Mouse (Mus musculus): ENCODE measurements around the gene Tbx4. TPM values are rescaled to one million over a fixed set of nuclear protein-coding genes. Genes with fewer than 3 reads are reported as not detected.

The Tbx4 gene
- polyA plus RNA-seq, 1 experiment from 2014 or later, result 0.21 TPM

DNA sequence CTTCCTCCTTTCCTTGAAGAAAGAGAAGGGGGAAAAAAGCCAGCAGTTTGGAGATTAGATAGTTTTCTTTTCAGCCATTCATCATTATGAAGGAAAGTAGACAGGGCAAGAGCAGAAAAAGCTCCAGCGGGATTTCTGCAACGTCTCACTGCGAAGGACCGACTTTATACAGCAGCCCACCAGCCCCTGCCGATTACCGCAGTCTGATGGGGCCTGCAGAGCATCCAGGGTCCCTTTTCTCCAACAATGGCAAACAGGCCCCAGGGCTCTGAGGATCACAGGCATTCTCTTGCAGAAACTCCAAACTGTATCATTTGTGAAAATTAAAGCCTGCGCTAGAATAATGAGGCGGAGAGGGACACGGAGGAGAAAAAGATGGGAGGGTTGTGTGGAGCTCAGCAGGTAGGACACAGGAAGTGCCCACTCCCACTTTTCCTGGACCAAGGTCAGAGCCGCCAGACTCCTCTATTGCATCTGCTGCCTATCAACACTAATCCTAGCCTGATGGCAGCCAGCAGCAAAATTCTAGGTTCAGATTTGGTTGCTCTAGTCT lies 32.2 kb downstream of the Tbx4 start:
- H3K27me3 ChIP-seq, result peaks cover 18% of the 10 kb centered on the region
- ATAC-seq (ENCODE audit: low FRiP score, low read depth), result no peak
- no peaks in the 10 kb centered on the region for H3K36me3 ChIP-seq
- no peaks in the 10 kb centered on the region for H3K9me3 ChIP-seq
- H3K27ac ChIP-seq (replicated peaks), result 0 out of 2 replicates have a peak overlapping the region, but pooled peaks have one; percentile 28
- H3K4me2 ChIP-seq, result no peak overlapping the region
- peaks cover 17% of the 10 kb centered on the region for H3K4me1 ChIP-seq (replicated peaks)
- H3K9ac ChIP-seq, result no peak overlapping the region
- no peak overlapping the region for H3K4me3 ChIP-seq
- 36% methylated on average over 10 of the region's 10 CpGs for WGBS

- WGBS, result 8% methylated on average over 19 of the region's 19 CpGs
- no peak overlapping the region for H3K9ac ChIP-seq
- peak overlapping the region; percentile 39 for H3K4me2 ChIP-seq
- peaks cover 46% of the 10 kb centered on the region for H3K27me3 ChIP-seq
- no peak overlapping the region for H3K27ac ChIP-seq (replicated peaks)
- no peaks in the 10 kb centered on the region for H3K9me3 ChIP-seq
- ATAC-seq (ENCODE audit: low FRiP score, low read depth), result no peak
- no peaks in the 10 kb centered on the region for H3K36me3 ChIP-seq
- peaks cover 12% of the 10 kb centered on the region for H3K4me1 ChIP-seq (replicated peaks)
- H3K4me3 ChIP-seq, result 0 out of 2 replicates have a peak overlapping the region, but pooled peaks have one; percentile 6
These were observed 39.1 kb downstream of the Tbx4 start for GRCm38 (mm10) chr11:85925294-85925743.

- Histone ChIP-seq H3K36me3 (no peaks in the 10 kb centered on the region), H3K9ac (no peak overlapping the region), H3K27me3 (peaks cover 46% of the 10 kb centered on the region), H3K4me1 (replicated peaks) (peaks cover 12% of the 10 kb centered on the region), H3K27ac (replicated peaks) (no peak overlapping the region), H3K4me3 (peak overlapping the region; percentile 9; the same call in 1 of the 2 replicates), H3K9me3 (no peaks in the 10 kb centered on the region), H3K4me2 (peak overlapping the region; percentile 33)
- ATAC-seq (ENCODE audit: low FRiP score, low read depth), result no peak
- WGBS, result 7% methylated on average over 16 of the region's 16 CpGs
These were observed 40.1 kb downstream of the Tbx4 start for GRCm38 (mm10) chr11:85926287-85926764.

- Histone ChIP-seq H3K9me3 (no peaks in the 10 kb centered on the region), H3K4me1 (replicated peaks) (peaks cover 12% of the 10 kb centered on the region), H3K27ac (replicated peaks) (no peak overlapping the region), H3K4me2 (no peak overlapping the region), H3K4me3 (no peak overlapping the region), H3K36me3 (no peaks in the 10 kb centered on the region), H3K9ac (no peak overlapping the region), H3K27me3 (peaks cover 37% of the 10 kb centered on the region)
- 79% methylated on average over 4 of the region's 4 CpGs for WGBS
- ATAC-seq (ENCODE audit: low FRiP score, low read depth), result no peak
These were observed 41.9 kb downstream of the Tbx4 start for GRCm38 (mm10) chr11:85928106-85928505.

DNA sequence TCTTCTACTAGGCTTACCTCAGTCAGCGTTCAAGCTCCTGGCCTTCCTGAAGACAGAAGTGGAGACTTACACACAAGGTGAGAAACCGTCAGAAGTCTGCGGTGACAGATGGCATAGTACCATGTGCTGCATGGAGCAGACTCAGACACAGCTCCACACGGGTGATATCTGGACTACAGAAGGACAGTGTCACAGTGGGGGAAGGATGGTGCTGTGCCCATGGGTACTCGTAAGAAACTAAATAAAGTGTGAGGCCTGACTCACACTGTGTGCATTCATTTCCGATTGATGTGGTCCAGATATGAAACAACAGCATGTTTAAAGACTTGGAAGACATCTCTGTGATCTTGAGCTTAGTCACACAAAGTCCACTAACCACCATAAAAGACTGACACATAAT lies 43.4 kb downstream of the Tbx4 start:
- no peak overlapping the region for H3K9ac ChIP-seq
- ATAC-seq (ENCODE audit: low FRiP score, low read depth), result no peak
- 88% methylated on average over 6 of the region's 6 CpGs for WGBS
- H3K27ac ChIP-seq (replicated peaks), result no peak overlapping the region
- no peak overlapping the region for H3K4me3 ChIP-seq
- peaks cover 12% of the 10 kb centered on the region for H3K4me1 ChIP-seq (replicated peaks)
- H3K4me2 ChIP-seq, result no peak overlapping the region
- no peaks in the 10 kb centered on the region for H3K36me3 ChIP-seq
- no peaks in the 10 kb centered on the region for H3K9me3 ChIP-seq
- peaks cover 23% of the 10 kb centered on the region for H3K27me3 ChIP-seq

- Histone ChIP-seq H3K4me2 (no peak overlapping the region), H3K4me3 (no peak overlapping the region), H3K27me3 (no peaks in the 10 kb centered on the region), H3K9me3 (no peaks in the 10 kb centered on the region), H3K9ac (no peak overlapping the region), H3K27ac (replicated peaks) (no peak overlapping the region), H3K36me3 (no peaks in the 10 kb centered on the region), H3K4me1 (replicated peaks) (no peaks in the 10 kb centered on the region)
- 43% methylated on average over 7 of the region's 7 CpGs for WGBS
- no peak for ATAC-seq (ENCODE audit: low FRiP score, low read depth)
These were observed 55.8 kb downstream of the Tbx4 start for GRCm38 (mm10) chr11:85941785-85942570.

- H3K9ac ChIP-seq, result no peak overlapping the region
- no peaks in the 10 kb centered on the region for H3K4me1 ChIP-seq (replicated peaks)
- H3K4me3 ChIP-seq, result no peak overlapping the region
- 88% methylated on average over 10 of the region's 10 CpGs for WGBS
- no peak for ATAC-seq (ENCODE audit: low FRiP score, low read depth)
- no peaks in the 10 kb centered on the region for H3K27me3 ChIP-seq
- no peak overlapping the region for H3K4me2 ChIP-seq
- no peak overlapping the region for H3K27ac ChIP-seq (replicated peaks)
- H3K9me3 ChIP-seq, result no peaks in the 10 kb centered on the region
- no peaks in the 10 kb centered on the region for H3K36me3 ChIP-seq
These were observed 62.5 kb downstream of the Tbx4 start for GRCm38 (mm10) chr11:85948765-85949164.

DNA sequence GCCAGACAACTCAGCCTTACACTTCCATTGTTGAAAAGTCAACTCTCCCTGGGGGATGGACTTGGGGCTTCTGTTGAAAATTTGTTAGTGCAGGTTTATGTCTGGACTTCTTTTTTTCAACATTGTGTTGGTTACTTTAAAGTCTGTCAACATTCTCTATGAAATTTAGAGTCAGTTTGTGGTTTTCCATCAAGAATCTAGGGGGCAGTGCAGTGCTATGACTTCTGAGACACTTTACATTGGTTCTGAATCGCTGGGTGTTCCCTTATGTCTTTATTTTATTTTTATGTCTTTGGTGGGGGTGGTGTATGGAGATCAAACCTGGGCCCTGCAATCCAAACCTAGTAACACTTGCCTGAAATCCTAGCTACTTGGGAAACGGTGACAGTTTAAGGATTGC lies 63.5 kb downstream of the Tbx4 start:
- H3K27me3 ChIP-seq, result no peaks in the 10 kb centered on the region
- no peak overlapping the region for H3K27ac ChIP-seq (replicated peaks)
- H3K4me3 ChIP-seq, result no peak overlapping the region
- no peaks in the 10 kb centered on the region for H3K36me3 ChIP-seq
- H3K4me2 ChIP-seq, result no peak overlapping the region
- H3K4me1 ChIP-seq (replicated peaks), result no peaks in the 10 kb centered on the region
- ATAC-seq (ENCODE audit: low FRiP score, low read depth), result no peak
- 85% methylated on average over 2 of the region's 2 CpGs for whole genome bisulfite sequencing
- H3K9ac ChIP-seq, result no peak overlapping the region
- H3K9me3 ChIP-seq, result no peaks in the 10 kb centered on the region

GRCm38 (mm10) chr11:85952538-85952937 lies 66.3 kb downstream of the Tbx4 start:
- Histone ChIP-seq H3K9me3 (no peaks in the 10 kb centered on the region), H3K27ac (replicated peaks) (no peak overlapping the region), H3K4me3 (no peak overlapping the region), H3K27me3 (no peaks in the 10 kb centered on the region), H3K9ac (no peak overlapping the region), H3K4me2 (no peak overlapping the region), H3K36me3 (no peaks in the 10 kb centered on the region), H3K4me1 (replicated peaks) (no peaks in the 10 kb centered on the region)
- 91% methylated on average over 4 of the region's 4 CpGs for WGBS
- no peak for ATAC-seq (ENCODE audit: low FRiP score, low read depth)

DNA sequence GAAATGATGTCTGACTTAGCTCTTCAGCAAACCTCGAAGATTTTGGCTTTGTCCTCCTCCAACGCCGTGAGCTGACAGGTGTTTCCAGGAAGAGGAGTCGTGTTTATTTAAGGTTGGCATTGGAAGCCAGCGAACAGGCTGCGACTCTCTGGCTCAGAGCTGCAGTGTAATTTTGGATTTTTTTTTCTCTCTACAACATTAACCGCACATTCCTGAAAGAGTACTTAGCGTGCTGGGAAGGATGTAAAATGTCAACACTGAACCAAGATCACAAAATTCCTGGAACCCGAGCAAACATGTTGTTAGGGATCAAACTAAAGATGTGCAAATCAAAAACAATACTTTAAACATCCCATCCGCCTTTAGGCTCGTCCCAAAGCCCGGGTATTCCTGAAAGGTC lies 69.4 kb downstream of the Tbx4 start:
- no peak overlapping the region for H3K27ac ChIP-seq (replicated peaks)
- no peak overlapping the region for H3K9ac ChIP-seq
- no peak overlapping the region for H3K4me2 ChIP-seq
- H3K4me1 ChIP-seq (replicated peaks), result no peaks in the 10 kb centered on the region
- H3K9me3 ChIP-seq, result no peaks in the 10 kb centered on the region
- H3K27me3 ChIP-seq, result no peaks in the 10 kb centered on the region
- H3K4me3 ChIP-seq, result no peak overlapping the region
- 83% methylated on average over 12 of the region's 12 CpGs for WGBS
- ATAC-seq (ENCODE audit: low FRiP score, low read depth), result no peak
- no peaks in the 10 kb centered on the region for H3K36me3 ChIP-seq

DNA sequence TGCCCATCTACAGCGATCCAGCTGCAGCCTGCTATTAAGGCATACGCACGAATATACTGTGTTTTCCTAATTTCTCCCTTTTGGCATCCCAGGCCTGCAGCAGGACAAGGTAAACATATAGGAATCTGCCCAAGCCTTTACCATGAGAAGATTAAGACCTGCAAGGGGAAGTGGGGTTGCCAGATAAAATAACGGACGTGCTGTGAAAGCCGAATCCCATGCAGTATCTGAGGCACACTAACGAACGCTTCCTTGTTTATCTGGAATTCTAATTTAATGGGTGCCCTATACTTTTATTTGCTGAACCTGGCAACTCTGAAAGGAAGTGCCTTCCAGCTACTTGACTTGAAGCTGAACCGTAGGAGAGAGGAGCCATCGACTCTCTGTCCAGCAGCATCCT lies 70.2 kb downstream of the Tbx4 start:
- Histone ChIP-seq H3K9me3 (no peaks in the 10 kb centered on the region), H3K9ac (no peak overlapping the region), H3K27me3 (no peaks in the 10 kb centered on the region), H3K36me3 (no peaks in the 10 kb centered on the region), H3K27ac (replicated peaks) (no peak overlapping the region), H3K4me3 (no peak overlapping the region), H3K4me1 (replicated peaks) (no peaks in the 10 kb centered on the region), H3K4me2 (no peak overlapping the region)
- ATAC-seq (ENCODE audit: low FRiP score, low read depth), result no peak
- WGBS, result 88% methylated on average over 10 of the region's 10 CpGs

- Histone ChIP-seq H3K9ac (no peak overlapping the region), H3K9me3 (no peaks in the 10 kb centered on the region), H3K4me2 (no peak overlapping the region), H3K27ac (replicated peaks) (no peak overlapping the region), H3K4me3 (no peak overlapping the region), H3K36me3 (no peaks in the 10 kb centered on the region), H3K4me1 (replicated peaks) (no peaks in the 10 kb centered on the region), H3K27me3 (no peaks in the 10 kb centered on the region)
- no peak for ATAC-seq (ENCODE audit: low FRiP score, low read depth)
- 88% methylated on average over 6 of the region's 6 CpGs for WGBS
These were observed 70.9 kb downstream of the Tbx4 start for GRCm38 (mm10) chr11:85956950-85957778.

Data from hindbrain, embryonic 15.5 days (tissue).